Mouse (Mus musculus): Measurements from ENCODE around the gene Msantd2. TPM values are rescaled to one million over a fixed set of nuclear protein-coding genes. Genes with fewer than 3 reads are reported as not detected.

Msantd2 gene
- polyA plus RNA-seq, 1 experiment from 2014 or later, result 33.0 TPM

- H3K4me3 ChIP-seq (ENCODE audit: low read depth, low read length), result no peak within 1 kb of the TSS
- H3K4me1 ChIP-seq (ENCODE audit: control insufficient read depth, insufficient read depth, low read length), result no peaks in the 10 kb centered on the region; the same call in 1 of the 2 replicates
- no peak within 1 kb of the TSS for H3K9ac ChIP-seq (replicated peaks; ENCODE audit: low read length)
- no peaks in the 10 kb centered on the region for H3K9me3 ChIP-seq (replicated peaks; ENCODE audit: control insufficient read depth, low read length)
- DNase-seq (ENCODE audit: low spot score) (peak; percentile 3), ATAC-seq (replicated peaks; ENCODE audit: insufficient number of reproducible peaks, low FRiP score, low TSS enrichment, low read depth) (no peak)
- no peak within 1 kb of the TSS for H3K27ac ChIP-seq (replicated peaks; ENCODE audit: low read depth, low read length)
- no peaks in the 10 kb centered on the region for H3K36me3 ChIP-seq (replicated peaks; ENCODE audit: control insufficient read depth, insufficient read depth, low read depth, low read length)
- no peak within 1 kb of the TSS for H3K4me2 ChIP-seq (ENCODE audit: low read depth, low read length)
- H3K27me3 ChIP-seq (ENCODE audit: control insufficient read depth, insufficient read depth, low read length), result peaks cover 46% of the 10 kb centered on the region
- WGBS, result 3% methylated on average over 41 of the region's 41 CpGs
These were observed 38.5 kb downstream of the Msantd2 start, which contains the start of gene Esam for GRCm38 (mm10) chr9:37527396-37528224. Esam (plus strand) TSS chr9:37528078.

DNA sequence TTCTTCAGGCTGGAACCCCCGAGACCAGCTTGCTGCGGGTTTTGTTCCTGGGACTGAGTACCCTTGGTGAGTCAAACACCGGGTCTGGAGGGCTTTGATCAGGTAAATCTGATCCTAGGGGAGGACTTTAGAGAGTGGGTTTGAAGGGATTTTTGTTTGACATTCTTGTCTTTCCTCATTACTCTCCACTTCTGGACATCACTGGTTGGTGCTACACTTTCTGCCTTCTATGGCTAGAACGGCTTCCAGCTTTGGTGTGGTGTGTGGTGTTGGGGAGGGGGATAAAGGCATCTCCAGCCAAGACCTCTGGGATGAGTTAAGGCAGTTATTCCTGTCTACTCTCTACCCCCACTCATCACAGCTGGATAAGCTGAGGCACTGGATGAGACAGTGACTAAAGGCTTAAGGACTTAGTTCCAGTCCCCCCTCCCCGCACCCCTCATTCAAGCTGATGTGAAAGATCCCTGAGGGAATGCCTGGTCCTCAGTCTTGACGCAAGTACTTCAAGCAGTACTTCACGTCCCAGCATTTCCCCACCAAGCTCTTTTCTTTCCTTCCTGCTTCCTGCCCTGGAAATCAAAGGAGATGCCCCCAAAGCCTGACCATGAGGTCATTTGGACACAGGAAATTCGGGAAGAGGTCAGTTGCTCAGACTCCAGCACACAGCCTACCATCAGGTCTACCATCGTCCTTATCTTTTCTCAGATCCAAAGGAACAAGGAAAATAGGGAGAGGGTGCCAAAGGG is 39.3 kb downstream of the Msantd2 start:
- Histone ChIP-seq H3K9ac (replicated peaks; ENCODE audit: low read length) (no peak overlapping the region), H3K36me3 (replicated peaks; ENCODE audit: control insufficient read depth, insufficient read depth, low read depth, low read length) (no peaks in the 10 kb centered on the region), H3K27ac (replicated peaks; ENCODE audit: low read depth, low read length) (no peak overlapping the region), H3K4me2 (ENCODE audit: low read depth, low read length) (no peak overlapping the region), H3K27me3 (ENCODE audit: control insufficient read depth, insufficient read depth, low read length) (peaks cover 46% of the 10 kb centered on the region), H3K4me3 (ENCODE audit: low read depth, low read length) (no peak overlapping the region), H3K4me1 (ENCODE audit: control insufficient read depth, insufficient read depth, low read length) (no peaks in the 10 kb centered on the region; the same call in 1 of the 2 replicates), H3K9me3 (replicated peaks; ENCODE audit: control insufficient read depth, low read length) (no peaks in the 10 kb centered on the region)
- ATAC-seq (replicated peaks; ENCODE audit: insufficient number of reproducible peaks, low FRiP score, low TSS enrichment, low read depth) (no peak), DNase-seq (ENCODE audit: low spot score) (peak; percentile 43)
- WGBS, result 12% methylated on average over 9 of the region's 9 CpGs

GRCm38 (mm10) chr9:37530031-37530887 is 41.1 kb downstream of the Msantd2 start:
- no peak; the same call in 1 of the 2 replicates for ATAC-seq (replicated peaks; ENCODE audit: insufficient number of reproducible peaks, low FRiP score, low TSS enrichment, low read depth)

DNA sequence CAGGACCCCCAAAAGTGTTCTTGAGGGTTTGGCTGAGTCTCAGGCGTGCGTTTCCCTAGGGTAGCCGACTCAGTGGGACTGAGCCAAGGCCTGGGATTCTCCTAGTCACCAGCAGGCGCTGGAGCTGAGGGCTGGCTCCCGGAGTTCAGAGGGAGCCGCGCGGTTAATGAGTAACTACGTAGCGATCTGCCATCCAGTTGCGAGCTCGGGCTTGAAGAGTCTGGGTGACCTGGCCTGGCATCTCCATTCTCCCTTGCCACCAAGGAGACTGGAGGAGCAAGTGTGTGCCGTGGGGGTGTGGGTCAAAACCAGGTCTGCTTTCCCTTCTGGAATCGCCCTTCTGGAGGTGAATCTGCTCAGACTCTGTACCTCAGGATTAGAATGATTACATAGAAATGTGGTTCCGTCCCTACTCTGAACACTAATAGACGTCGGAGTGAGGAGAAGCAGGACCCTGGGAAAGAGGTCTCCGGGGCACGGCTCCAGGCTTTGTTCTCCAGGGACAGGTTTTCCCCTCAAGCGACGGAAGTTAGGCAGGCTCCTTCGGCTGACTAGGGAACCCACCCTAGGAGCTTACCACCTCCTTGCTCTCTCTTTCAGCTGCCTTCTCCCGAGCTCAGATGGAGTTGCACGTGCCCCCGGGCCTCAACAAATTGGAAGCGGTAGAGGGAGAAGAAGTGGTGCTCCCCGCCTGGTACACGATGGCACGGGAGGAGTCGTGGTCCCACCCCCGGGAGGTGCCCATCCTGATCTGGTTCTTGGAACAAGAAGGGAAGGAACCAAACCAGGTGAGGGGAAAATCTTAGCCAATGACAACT is 42.0 kb downstream of the Msantd2 start:
- WGBS, result 1% methylated on average over 31 of the region's 31 CpGs
- peak; percentile 57; the same call in 1 of the 2 replicates for ATAC-seq (replicated peaks; ENCODE audit: insufficient number of reproducible peaks, low FRiP score, low TSS enrichment, low read depth)
- Histone ChIP-seq H3K9ac (replicated peaks; ENCODE audit: low read length) (peak overlapping the region; percentile 30; the same call in 1 of the 2 replicates), H3K4me3 (ENCODE audit: low read depth, low read length) (peak overlapping the region; percentile 21), H3K4me2 (ENCODE audit: low read depth, low read length) (peak overlapping the region; percentile 32), H3K9me3 (replicated peaks; ENCODE audit: control insufficient read depth, low read length) (no peaks in the 10 kb centered on the region), H3K36me3 (replicated peaks; ENCODE audit: control insufficient read depth, insufficient read depth, low read depth, low read length) (no peaks in the 10 kb centered on the region), H3K27ac (replicated peaks; ENCODE audit: low read depth, low read length) (no peak overlapping the region), H3K4me1 (ENCODE audit: control insufficient read depth, insufficient read depth, low read length) (no peaks in the 10 kb centered on the region; the same call in 1 of the 2 replicates), H3K27me3 (ENCODE audit: control insufficient read depth, insufficient read depth, low read length) (peaks cover 46% of the 10 kb centered on the region)
- DNase-seq (ENCODE audit: low spot score), result peak; percentile 71

More at GRCm38 (mm10) chr9:37530031-37530887, 41.1 kb downstream of the Msantd2 start:
- H3K9ac ChIP-seq (replicated peaks; ENCODE audit: low read length), result 0 out of 2 replicates have a peak overlapping the region, but pooled peaks have one; percentile 25
- 1% methylated on average over 32 of the region's 32 CpGs for WGBS
- H3K27ac ChIP-seq (replicated peaks; ENCODE audit: low read depth, low read length), result no peak overlapping the region
- peak overlapping the region; percentile 25; the same call in 1 of the 2 replicates for H3K4me3 ChIP-seq (ENCODE audit: low read depth, low read length)
- DNase-seq (ENCODE audit: low spot score), result peak; percentile 54
- no peaks in the 10 kb centered on the region for H3K9me3 ChIP-seq (replicated peaks; ENCODE audit: control insufficient read depth, low read length)
- H3K27me3 ChIP-seq (ENCODE audit: control insufficient read depth, insufficient read depth, low read length), result peaks cover 46% of the 10 kb centered on the region
- H3K36me3 ChIP-seq (replicated peaks; ENCODE audit: control insufficient read depth, insufficient read depth, low read depth, low read length), result no peaks in the 10 kb centered on the region
- no peaks in the 10 kb centered on the region; the same call in 1 of the 2 replicates for H3K4me1 ChIP-seq (ENCODE audit: control insufficient read depth, insufficient read depth, low read length)
- H3K4me2 ChIP-seq (ENCODE audit: low read depth, low read length), result peak overlapping the region; percentile 37

GRCm38 (mm10) chr9:37536851-37537250 is 47.7 kb downstream of the Msantd2 start:
- no peak overlapping the region for H3K27ac ChIP-seq (replicated peaks; ENCODE audit: low read depth, low read length)
- DNase-seq (ENCODE audit: low spot score) (no peak), ATAC-seq (replicated peaks; ENCODE audit: insufficient number of reproducible peaks, low FRiP score, low TSS enrichment, low read depth) (no peak)
- no peak overlapping the region for H3K4me3 ChIP-seq (ENCODE audit: low read depth, low read length)
- H3K4me1 ChIP-seq (ENCODE audit: control insufficient read depth, insufficient read depth, low read length), result no peaks in the 10 kb centered on the region
- no peaks in the 10 kb centered on the region for H3K36me3 ChIP-seq (replicated peaks; ENCODE audit: control insufficient read depth, insufficient read depth, low read depth, low read length)
- no peak overlapping the region for H3K4me2 ChIP-seq (ENCODE audit: low read depth, low read length)
- H3K27me3 ChIP-seq (ENCODE audit: control insufficient read depth, insufficient read depth, low read length), result no peaks in the 10 kb centered on the region; the same call in 1 of the 2 replicates
- no peaks in the 10 kb centered on the region for H3K9me3 ChIP-seq (replicated peaks; ENCODE audit: control insufficient read depth, low read length)
- WGBS, result 85% methylated on average over 4 of the region's 4 CpGs
- no peak overlapping the region for H3K9ac ChIP-seq (replicated peaks; ENCODE audit: low read length)

DNA sequence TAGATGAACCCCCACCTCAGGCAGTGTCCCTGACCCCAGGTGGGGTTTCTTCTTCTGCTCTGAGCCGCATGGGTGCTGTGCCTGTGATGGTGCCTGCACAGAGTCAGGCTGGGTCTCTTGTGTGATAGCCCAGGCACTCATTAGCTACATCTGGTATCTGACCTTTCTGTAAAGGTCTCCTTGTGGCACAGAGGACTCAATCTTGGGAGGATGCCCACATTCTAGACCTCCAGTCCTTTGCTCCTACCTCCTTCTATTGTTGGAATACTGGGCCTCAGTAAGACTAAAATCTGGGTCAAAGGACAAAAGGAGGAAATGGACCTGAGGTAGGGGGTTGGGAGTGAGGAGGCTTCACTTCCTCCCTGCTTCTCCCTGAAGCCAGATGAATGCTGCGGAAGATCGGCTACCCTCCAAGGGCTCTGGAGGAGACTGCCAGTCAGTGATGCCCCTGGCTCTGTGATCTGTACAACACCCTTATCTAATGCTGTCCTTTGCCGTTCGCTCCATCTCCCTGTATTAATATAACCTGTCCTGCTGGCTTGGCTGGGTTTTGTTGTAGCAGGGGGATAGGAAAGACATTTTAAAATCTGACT is 48.6 kb downstream of the Msantd2 start:
- H3K27ac ChIP-seq (replicated peaks; ENCODE audit: low read depth, low read length), result no peak overlapping the region
- no peaks in the 10 kb centered on the region for H3K4me1 ChIP-seq (ENCODE audit: control insufficient read depth, insufficient read depth, low read length)
- no peak overlapping the region for H3K4me3 ChIP-seq (ENCODE audit: low read depth, low read length)
- H3K9ac ChIP-seq (replicated peaks; ENCODE audit: low read length), result no peak overlapping the region
- H3K9me3 ChIP-seq (replicated peaks; ENCODE audit: control insufficient read depth, low read length), result no peaks in the 10 kb centered on the region
- H3K36me3 ChIP-seq (replicated peaks; ENCODE audit: control insufficient read depth, insufficient read depth, low read depth, low read length), result no peaks in the 10 kb centered on the region
- no peaks in the 10 kb centered on the region for H3K27me3 ChIP-seq (ENCODE audit: control insufficient read depth, insufficient read depth, low read length)
- no peak overlapping the region for H3K4me2 ChIP-seq (ENCODE audit: low read depth, low read length)
- WGBS, result 59% methylated on average over 5 of the region's 5 CpGs
- no peak for DNase-seq (ENCODE audit: low spot score)
- no peak for ATAC-seq (replicated peaks; ENCODE audit: insufficient number of reproducible peaks, low FRiP score, low TSS enrichment, low read depth)
